Mouse (Mus musculus) hindbrain, embryonic 11.5 days (tissue): ENCODE results near the gene Klhl11. TPM values are rescaled to one million over a fixed set of nuclear protein-coding genes. Genes with fewer than 3 reads are reported as not detected.
A peak's percentile ranks its signal among the peaks of the same experiment; 100 is the strongest.

Experiments
- ATAC-seq: fragments of 200-750 bp; cut with Nextera tagmentation; 2 replicates; pipeline ENCODE4 v1.8.0; 2017; ENCODE audit warnings: mild to moderate bottlenecking, moderate TSS enrichment, moderate library complexity; ENCODE audit not compliant: low FRiP score
- DNase-seq: peaks from one replicate; pipeline ENCODE4 v3.0.0-alpha.2; 2015; ENCODE audit warnings: low spot score
- H3K27ac ChIP-seq: fragments of 300-500 bp; sonication (generic); 2 replicates; pipeline ENCODE4 v1.5.1; 2014; ENCODE audit warnings: mild to moderate bottlenecking, low read depth, low read length
- H3K27me3 ChIP-seq: fragments of 300-500 bp; sonication (generic); 2 replicates; pipeline ENCODE4 v1.6.1; 2014; ENCODE audit warnings: mild to moderate bottlenecking, low read length, moderate library complexity, mixed read lengths; ENCODE audit not compliant: control insufficient read depth, insufficient read depth
- H3K36me3 ChIP-seq: fragments of 300-500 bp; sonication (generic); 2 replicates; pipeline ENCODE4 v1.6.1; 2014; ENCODE audit warnings: mild to moderate bottlenecking, low read length, moderate library complexity, mixed read lengths; ENCODE audit not compliant: control insufficient read depth, insufficient read depth
- H3K4me1 ChIP-seq: fragments of 300-500 bp; sonication (generic); replicated peaks from 2 replicates; pipeline ENCODE4 v1.6.1; 2014; ENCODE audit warnings: low read length, mixed read lengths; ENCODE audit not compliant: control insufficient read depth, insufficient read depth
- H3K4me2 ChIP-seq: fragments of 300-500 bp; sonication (generic); replicated peaks from 2 replicates; pipeline ENCODE4 v1.6.1; 2014; ENCODE audit warnings: mild to moderate bottlenecking, low read depth, low read length
- H3K4me3 ChIP-seq: fragments of 300-500 bp; sonication (generic); 2 replicates; pipeline ENCODE4 v1.5.1; 2014; ENCODE audit warnings: low read depth, low read length
- H3K9ac ChIP-seq: fragments of 300-500 bp; sonication (generic); 2 replicates; pipeline ENCODE4 v1.6.1; 2014; ENCODE audit warnings: low read depth, low read length
- H3K9me3 ChIP-seq: fragments of 300-500 bp; sonication (generic); 2 replicates; pipeline ENCODE4 v1.6.1; 2016; ENCODE audit warnings: low read length; ENCODE audit not compliant: control insufficient read depth
- WGBS: fragments of 180-500 bp; shearing (Covaris S2); extraction: QIAGEN DNeasy Blood & Tissue Kit; methylation state at CpG from one replicate; pipeline ENCODE4 v1.1.7; 2014; 5-methylcytosine and 5-hydroxymethylcytosine counted together
- polyA plus RNA-seq: library from polyadenylated mRNA; unstranded; fragments of >200 nt; fragmentation: Nextera tagmentation; extraction: Ambion mirVana; gene quantifications from 2 replicates; pipeline ENCODE4 v1.2.1, GENCODE M21; 2014

The Klhl11 gene
- polyA plus RNA-seq, 1 experiment from 2014 or later: 14.9 TPM

DNA sequence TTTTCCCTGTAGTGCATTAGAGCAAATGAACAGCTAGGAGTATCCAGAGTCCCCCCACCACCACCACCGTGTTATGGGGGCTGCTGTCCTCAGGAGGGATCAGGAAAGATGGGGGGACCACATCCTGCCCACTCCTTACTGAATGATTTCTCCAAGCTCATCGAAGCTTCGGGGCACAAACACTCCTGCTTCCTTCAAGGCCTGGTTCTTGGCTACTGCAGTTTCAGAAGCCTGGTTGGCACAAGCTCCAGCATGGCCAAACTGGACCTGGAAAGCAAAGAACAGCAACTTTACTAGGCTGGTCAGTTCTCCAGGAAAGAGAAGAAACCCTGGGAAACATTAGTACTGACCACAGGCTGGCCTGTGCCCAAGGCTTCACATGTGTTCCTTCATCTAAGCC lies 11.9 kb upstream of the Klhl11 start:
- Histone ChIP-seq H3K9ac (no peak overlapping the region), H3K27me3 (no peaks in the 10 kb centered on the region), H3K27ac (no peak overlapping the region), H3K4me2 (no peak overlapping the region), H3K36me3 (peaks cover 23% of the 10 kb centered on the region), H3K4me3 (no peak overlapping the region), H3K9me3 (no peaks in the 10 kb centered on the region), H3K4me1 (no peaks in the 10 kb centered on the region)
- ATAC-seq (no peak), DNase-seq (no peak)
- 94% methylated on average over 3 of the region's 3 CpGs for WGBS

GRCm38 (mm10) chr11:100479152-100479551 lies 6.6 kb upstream of the Klhl11 start:
- H3K4me2 ChIP-seq: no peak overlapping the region
- H3K9ac ChIP-seq: no peak overlapping the region
- H3K9me3 ChIP-seq: no peaks in the 10 kb centered on the region
- WGBS: 90% methylated on average over 7 of the region's 7 CpGs
- H3K27ac ChIP-seq: no peak overlapping the region
- DNase-seq (no peak), ATAC-seq (no peak)
- no peaks in the 10 kb centered on the region for H3K27me3 ChIP-seq
- H3K36me3 ChIP-seq: peaks cover 30% of the 10 kb centered on the region
- H3K4me1 ChIP-seq: no peaks in the 10 kb centered on the region
- H3K4me3 ChIP-seq: no peak overlapping the region

DNA sequence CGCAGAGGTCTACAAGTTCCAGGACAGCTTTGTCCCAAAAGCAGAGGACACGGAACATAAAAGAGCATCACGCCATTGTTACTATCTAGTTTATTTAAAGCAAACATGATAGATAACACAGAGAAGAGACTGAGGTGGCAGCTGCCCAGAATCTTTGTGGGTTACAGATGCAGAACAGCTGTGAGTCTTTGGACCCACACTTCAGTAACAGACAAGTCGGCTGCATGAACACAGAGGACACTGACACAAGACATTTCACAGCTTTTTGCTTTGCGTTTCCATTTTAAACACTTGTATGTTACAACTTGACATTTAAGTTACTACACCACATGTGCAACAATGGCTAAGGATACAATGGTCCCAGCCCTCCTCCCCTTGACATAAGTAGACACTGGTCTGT lies 3.7 kb upstream of the Klhl11 start:
- no peak overlapping the region for H3K27ac ChIP-seq
- no peak overlapping the region for H3K4me3 ChIP-seq
- DNase-seq (no peak), ATAC-seq (no peak)
- H3K9ac ChIP-seq: no peak overlapping the region
- no peaks in the 10 kb centered on the region for H3K27me3 ChIP-seq
- H3K4me1 ChIP-seq: no peaks in the 10 kb centered on the region
- H3K36me3 ChIP-seq: peaks cover 25% of the 10 kb centered on the region
- H3K4me2 ChIP-seq: no peak overlapping the region
- H3K9me3 ChIP-seq: no peaks in the 10 kb centered on the region
- WGBS: 96% methylated on average over 5 of the region's 5 CpGs

- no peak; the same call in 1 of the 2 replicates for ATAC-seq
These were observed 374 bp upstream of the Klhl11 start for GRCm38 (mm10) chr11:100472935-100473295.

GRCm38 (mm10) chr11:100471352-100472196 lies 967 bp downstream of the Klhl11 start:
- DNase-seq (peak; percentile 45), ATAC-seq (no peak)
- peak overlapping the region; percentile 88 for H3K4me2 ChIP-seq
- WGBS: 7% methylated on average over 30 of the region's 30 CpGs
- H3K4me3 ChIP-seq: peak overlapping the region; percentile 84
- H3K27me3 ChIP-seq: no peaks in the 10 kb centered on the region
- H3K9me3 ChIP-seq: no peaks in the 10 kb centered on the region
- H3K27ac ChIP-seq: peak overlapping the region; percentile 80
- peaks cover 3% of the 10 kb centered on the region for H3K4me1 ChIP-seq
- peak overlapping the region; percentile 84 for H3K9ac ChIP-seq
- 0 out of 2 replicates have a peak, but pooled peaks cover 6% of the 10 kb centered on the region for H3K36me3 ChIP-seq

More at GRCm38 (mm10) chr11:100472935-100473295, 374 bp upstream of the Klhl11 start:
- 27% methylated on average over 5 of the region's 5 CpGs for WGBS
- H3K27ac ChIP-seq: no peak overlapping the region
- peak overlapping the region; percentile 84; the same call in 1 of the 2 replicates for H3K4me3 ChIP-seq
- peaks cover 3% of the 10 kb centered on the region for H3K4me1 ChIP-seq
- H3K9ac ChIP-seq: no peak overlapping the region
- 0 out of 2 replicates have a peak, but pooled peaks cover 9% of the 10 kb centered on the region for H3K36me3 ChIP-seq
- no peak overlapping the region for H3K4me2 ChIP-seq
- no peak for DNase-seq
- no peaks in the 10 kb centered on the region for H3K27me3 ChIP-seq
- H3K9me3 ChIP-seq: no peaks in the 10 kb centered on the region

DNA sequence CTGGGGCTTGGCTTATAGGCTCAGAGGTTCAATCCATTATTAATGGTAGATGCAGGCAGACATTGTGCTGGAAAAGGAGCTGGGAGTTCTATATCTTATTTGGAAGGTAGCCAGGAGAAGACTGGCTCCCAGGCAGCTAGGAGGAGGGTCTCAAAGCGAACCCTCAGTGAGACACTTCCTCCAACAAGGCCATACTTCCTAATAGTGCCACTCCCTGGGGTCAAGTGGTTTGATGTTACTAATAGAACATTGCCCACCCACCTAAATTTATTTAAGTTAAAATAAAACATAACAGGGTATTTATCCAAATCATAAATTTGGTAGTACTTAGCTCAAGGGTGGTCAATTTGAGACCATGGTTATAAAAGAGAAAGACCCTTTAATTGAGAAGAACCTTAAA lies 6.7 kb downstream of the Klhl11 start:
- DNase-seq (no peak), ATAC-seq (no peak)
- no peaks in the 10 kb centered on the region for H3K27me3 ChIP-seq
- H3K27ac ChIP-seq: no peak overlapping the region
- H3K4me1 ChIP-seq: peaks cover under 1% of the 10 kb centered on the region
- 89% methylated on average over 1 of the region's 1 CpGs for WGBS
- no peak overlapping the region for H3K9ac ChIP-seq
- H3K4me3 ChIP-seq: no peak overlapping the region
- H3K9me3 ChIP-seq: no peaks in the 10 kb centered on the region
- no peaks in the 10 kb centered on the region for H3K36me3 ChIP-seq
- H3K4me2 ChIP-seq: no peak overlapping the region

DNA sequence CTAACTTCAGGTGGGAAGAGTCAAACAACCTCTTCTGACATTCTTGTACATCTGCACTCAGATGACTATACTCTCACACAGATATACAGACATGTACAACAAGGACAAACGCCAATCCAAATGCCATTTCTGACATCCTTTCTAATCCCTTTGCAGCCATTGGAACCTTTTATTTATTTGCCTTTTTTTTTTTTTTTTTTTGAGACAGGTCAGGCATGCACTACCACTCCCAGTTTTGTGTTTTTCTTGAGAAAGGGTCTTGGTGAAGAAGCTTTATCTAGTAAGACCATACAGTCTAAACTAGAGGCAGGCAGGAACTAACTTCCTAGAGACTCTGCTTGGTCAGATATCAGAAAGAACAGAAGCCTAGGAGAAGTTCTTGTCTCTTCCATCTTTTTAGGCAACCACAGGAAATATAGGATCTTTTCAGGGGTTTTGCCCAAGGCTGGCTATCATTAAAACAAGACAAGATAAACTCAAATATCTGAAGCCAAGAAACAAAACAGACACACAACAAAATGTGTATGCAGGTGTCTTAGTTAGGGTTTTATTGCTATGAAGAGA lies 7.2 kb downstream of the Klhl11 start:
- no peaks in the 10 kb centered on the region for H3K36me3 ChIP-seq
- WGBS: 97% methylated on average over 1 of the region's 1 CpGs
- no peak overlapping the region for H3K4me2 ChIP-seq
- H3K4me3 ChIP-seq: no peak overlapping the region
- H3K27ac ChIP-seq: no peak overlapping the region
- no peaks in the 10 kb centered on the region for H3K9me3 ChIP-seq
- H3K9ac ChIP-seq: no peak overlapping the region
- ATAC-seq: no peak
- no peaks in the 10 kb centered on the region for H3K27me3 ChIP-seq
- no peak for DNase-seq
- H3K4me1 ChIP-seq: no peaks in the 10 kb centered on the region

DNA sequence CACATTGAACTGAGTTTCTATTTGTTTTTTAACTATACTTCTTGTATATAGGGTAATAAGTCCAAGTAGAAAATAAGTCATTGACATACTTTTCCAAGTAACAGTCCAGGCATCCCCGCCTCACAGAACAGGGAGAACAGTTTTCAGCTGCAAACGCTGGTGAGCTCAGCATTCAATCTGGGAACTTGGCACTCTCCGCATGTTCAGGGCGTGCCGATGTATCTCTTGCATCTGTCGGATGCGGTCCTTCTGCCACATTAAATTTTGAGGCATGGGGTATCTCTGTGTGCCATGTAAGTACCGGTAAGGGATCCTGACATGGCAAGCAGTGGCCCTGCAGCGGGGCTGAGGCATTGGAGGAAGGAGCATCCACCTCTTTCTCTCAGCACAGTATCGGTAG lies 9.8 kb downstream of the Klhl11 start:
- Histone ChIP-seq H3K27me3 (no peaks in the 10 kb centered on the region), H3K4me2 (no peak overlapping the region), H3K4me1 (no peaks in the 10 kb centered on the region), H3K36me3 (no peaks in the 10 kb centered on the region), H3K9me3 (no peaks in the 10 kb centered on the region), H3K27ac (no peak overlapping the region), H3K4me3 (no peak overlapping the region), H3K9ac (no peak overlapping the region)
- WGBS: 91% methylated on average over 10 of the region's 10 CpGs
- ATAC-seq: no peak
- DNase-seq: no peak

GRCm38 (mm10) chr11:100457711-100458110 lies 14.8 kb downstream of the Klhl11 start:
- H3K9me3 ChIP-seq: no peaks in the 10 kb centered on the region
- ATAC-seq: no peak
- no peaks in the 10 kb centered on the region for H3K27me3 ChIP-seq
- no peak for DNase-seq
- no peak overlapping the region for H3K9ac ChIP-seq
- H3K27ac ChIP-seq: no peak overlapping the region
- no peaks in the 10 kb centered on the region for H3K36me3 ChIP-seq
- H3K4me3 ChIP-seq: no peak overlapping the region
- 93% methylated on average over 5 of the region's 5 CpGs for WGBS
- H3K4me1 ChIP-seq: no peaks in the 10 kb centered on the region
- H3K4me2 ChIP-seq: no peak overlapping the region
